Mouse (Mus musculus) monocyte, adult 2 months (primary cell): ENCODE measurements at regions not wholly inside any gene's neighbourhood (a gene's known extent, or its start where the extent isn't known, plus 50 kb on each side); places are given as distances from the start of the nearest gene placed in this dataset.

Experiments used
- DNase-seq, 2 experiments: peaks; one replicate each; pipeline ENCODE4 v3.0.0; 2022; ENCODE audit warnings: low spot score in 2 of 2, low read depth in 1 of 2

GRCm38 (mm10) chr9:73319704-73320307, 206.6 kb downstream of the Rsl24d1 start:
- no peak for DNase-seq

- no peak for DNase-seq
These were observed 217.8 kb downstream of the Rsl24d1 start for GRCm38 (mm10) chr9:73331066-73331465.

DNA sequence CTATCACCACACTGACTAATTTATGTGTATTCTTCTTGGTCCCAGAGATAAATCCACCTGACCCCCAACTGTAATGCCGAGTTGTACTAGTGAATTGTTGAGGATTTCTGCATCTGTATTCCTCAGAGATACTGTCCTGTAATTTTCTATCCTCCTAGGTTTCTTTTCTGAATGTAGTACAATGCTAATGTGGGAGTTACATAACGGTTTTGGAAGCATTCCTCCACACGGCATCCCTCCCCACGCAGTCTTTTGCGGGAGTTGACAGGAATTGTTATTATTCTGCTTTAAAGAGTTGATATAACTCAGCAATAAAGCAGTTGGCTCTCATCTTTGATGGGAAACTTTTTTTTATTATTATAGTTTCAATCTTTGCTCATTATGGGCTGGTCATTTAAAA, 222.8 kb downstream of the Rsl24d1 start:
- DNase-seq = no peak

- DNase-seq = no peak
These were observed 224.0 kb downstream of the Rsl24d1 start for GRCm38 (mm10) chr9:73337045-73337740.

GRCm38 (mm10) chr9:73355876-73356275, 242.7 kb downstream of the Rsl24d1 start:
- no peak for DNase-seq

- DNase-seq = no peak
These were observed 245.7 kb downstream of the Rsl24d1 start for GRCm38 (mm10) chr9:73358968-73359367.

GRCm38 (mm10) chr9:73380768-73381167, 267.5 kb downstream of the Rsl24d1 start:
- no peak for DNase-seq

- no peak for DNase-seq
These were observed 278.8 kb downstream of the Rsl24d1 start for GRCm38 (mm10) chr9:73392036-73392435.

DNA sequence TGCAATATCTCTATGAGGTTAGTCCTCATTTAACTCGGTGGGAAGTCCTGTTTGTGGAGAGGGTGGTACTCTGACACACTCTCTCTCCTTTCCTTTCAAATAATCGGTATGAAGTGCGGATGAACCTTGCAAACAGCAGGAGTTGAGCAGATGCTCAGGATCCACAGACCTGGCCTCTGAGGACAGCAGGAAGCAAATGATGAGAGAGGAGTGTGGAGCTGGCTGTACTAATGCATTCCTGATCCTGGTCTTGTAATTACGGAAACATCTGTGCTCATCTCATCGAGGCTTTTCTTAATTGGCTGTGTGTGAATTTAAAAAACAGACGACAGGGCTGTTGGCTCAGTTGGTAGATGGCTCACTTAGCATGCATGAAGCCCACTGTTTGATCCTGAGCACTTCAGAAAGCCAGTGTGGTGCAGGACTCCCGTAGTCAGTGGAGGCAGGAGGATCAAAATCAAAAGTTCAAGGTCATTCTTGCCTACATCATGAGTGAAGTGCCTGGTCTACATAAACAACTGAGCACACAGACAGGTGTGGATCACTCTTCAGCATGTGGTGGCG, 300.2 kb downstream of the Rsl24d1 start:
- DNase-seq = no peak

- no peak for DNase-seq
These were observed 303.0 kb downstream of the Rsl24d1 start for GRCm38 (mm10) chr9:73416084-73416777.
